Mouse (Mus musculus): ENCODE data around the gene Syce2. TPM values are rescaled to one million over a fixed set of nuclear protein-coding genes. Genes with fewer than 3 reads are reported as not detected.

Syce2 gene
- total RNA-seq, 2 experiments from 2014 or later: 2.1 to 2.6 TPM

DNA sequence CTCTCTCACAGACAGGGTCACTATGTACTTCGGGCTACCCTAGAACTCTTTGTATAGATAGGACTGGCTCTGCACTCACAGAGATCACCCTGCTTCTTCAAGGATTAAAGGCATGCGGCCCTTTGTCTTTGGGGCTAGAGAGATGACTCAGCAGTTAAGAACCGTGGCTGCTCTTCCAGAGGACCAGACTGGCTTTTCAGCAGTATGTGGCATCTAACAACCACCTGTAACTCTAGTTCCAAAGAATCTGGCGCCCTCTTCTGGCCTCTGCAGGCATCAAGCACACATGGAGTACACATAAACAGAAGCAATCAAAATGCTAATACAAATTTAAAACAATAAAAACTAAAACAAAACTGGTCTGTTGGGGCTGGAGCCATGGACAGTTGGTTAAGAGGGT, 42.0 kb downstream of the Syce2 start:
- intact Hi-C loops (cut with DNase I; ENCODE audit: low total_unique reads): no loop called here
- DNase-seq: no peak

- intact Hi-C loops (cut with DNase I; ENCODE audit: low total_unique reads): no loop called here
- DNase-seq: no peak
These were observed 43.4 kb downstream of the Syce2 start for GRCm38 (mm10) chr8:84915269-84915668.

DNA sequence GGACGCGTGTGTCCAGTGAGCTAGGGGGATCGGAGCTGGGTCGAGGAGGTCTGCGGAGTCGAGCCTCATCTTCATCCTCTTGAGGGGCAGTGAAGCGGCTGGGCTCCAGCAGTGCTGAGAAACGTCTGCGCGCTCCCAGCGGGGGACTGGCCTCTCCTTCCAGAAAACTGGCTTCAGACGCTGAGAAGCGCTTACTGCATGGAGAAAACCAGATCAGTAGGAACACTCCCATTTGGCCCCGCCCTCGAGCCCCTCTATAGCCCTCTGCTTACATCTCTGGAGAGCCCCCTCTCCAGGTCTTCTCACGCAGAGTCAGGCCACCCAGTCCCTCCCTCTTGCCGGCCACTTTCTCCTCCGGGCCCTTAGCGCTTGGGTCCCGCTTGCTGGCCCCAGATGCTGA, 45.9 kb downstream of the Syce2 start:
- DNase-seq: no peak
- intact Hi-C loops (cut with DNase I; ENCODE audit: low total_unique reads): no loop called here

DNA sequence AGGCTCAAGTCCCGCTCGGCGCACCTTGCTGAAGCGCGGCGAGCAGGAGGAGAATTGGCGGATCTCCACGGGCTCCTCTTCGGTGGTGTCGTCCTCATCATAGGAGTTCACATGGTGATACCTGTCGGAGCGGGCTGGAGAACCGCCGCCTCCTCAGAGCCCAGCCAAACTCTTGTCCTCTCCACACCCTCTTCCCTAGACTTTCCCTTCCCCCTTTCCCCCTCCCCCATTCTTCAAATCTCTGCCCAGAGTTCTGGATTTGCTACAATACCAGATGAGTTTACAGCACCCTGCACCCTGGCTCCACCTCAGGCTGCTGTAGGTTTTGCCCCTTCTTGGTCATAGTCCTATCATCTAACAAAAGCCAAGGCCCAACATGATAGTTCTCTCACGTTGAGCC, 46.7 kb downstream of the Syce2 start:
- intact Hi-C loops (cut with DNase I; ENCODE audit: low total_unique reads): no loop called here

GRCm38 (mm10) chr8:84921596-84921995, 49.7 kb downstream of the Syce2 start:
- intact Hi-C loops (cut with DNase I; ENCODE audit: low total_unique reads): no loop called here
- DNase-seq: no peak

More for the DNA sequence above, 46.7 kb downstream of the Syce2 start:
- no peak for DNase-seq

- no peak for DNase-seq
- intact Hi-C loops (cut with DNase I; ENCODE audit: low total_unique reads): loop anchor here (5.0 kb wide), 1 partner anchor 72 kb away; no protein-coding TSS in a partner anchor
These were observed 53.6 kb downstream of the Syce2 start for GRCm38 (mm10) chr8:84925557-84925956.

DNA sequence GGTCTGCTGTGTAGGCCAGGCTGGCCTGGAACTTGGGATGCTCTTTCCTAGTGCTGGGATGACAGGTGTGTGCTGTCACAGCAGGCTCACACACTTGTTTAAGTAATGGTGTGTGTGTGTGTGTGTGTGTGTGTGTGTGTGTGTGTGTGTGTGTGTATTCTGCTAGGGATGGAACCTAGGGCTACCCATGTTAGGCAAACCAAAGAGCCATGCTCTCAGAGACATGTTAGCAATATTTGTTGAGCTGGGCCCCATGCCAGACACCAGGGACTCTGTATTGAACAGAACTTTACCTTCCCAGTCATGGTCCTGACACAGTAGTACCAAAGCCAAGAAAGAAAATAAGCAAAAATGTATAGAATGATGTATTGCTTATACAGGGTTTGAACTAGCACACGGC, 55.6 kb downstream of the Syce2 start:
- DNase-seq: no peak
- intact Hi-C loops (cut with DNase I; ENCODE audit: low total_unique reads): loop anchor here (5.0 kb wide), 1 partner anchor 70 kb away; no protein-coding TSS in a partner anchor

DNA sequence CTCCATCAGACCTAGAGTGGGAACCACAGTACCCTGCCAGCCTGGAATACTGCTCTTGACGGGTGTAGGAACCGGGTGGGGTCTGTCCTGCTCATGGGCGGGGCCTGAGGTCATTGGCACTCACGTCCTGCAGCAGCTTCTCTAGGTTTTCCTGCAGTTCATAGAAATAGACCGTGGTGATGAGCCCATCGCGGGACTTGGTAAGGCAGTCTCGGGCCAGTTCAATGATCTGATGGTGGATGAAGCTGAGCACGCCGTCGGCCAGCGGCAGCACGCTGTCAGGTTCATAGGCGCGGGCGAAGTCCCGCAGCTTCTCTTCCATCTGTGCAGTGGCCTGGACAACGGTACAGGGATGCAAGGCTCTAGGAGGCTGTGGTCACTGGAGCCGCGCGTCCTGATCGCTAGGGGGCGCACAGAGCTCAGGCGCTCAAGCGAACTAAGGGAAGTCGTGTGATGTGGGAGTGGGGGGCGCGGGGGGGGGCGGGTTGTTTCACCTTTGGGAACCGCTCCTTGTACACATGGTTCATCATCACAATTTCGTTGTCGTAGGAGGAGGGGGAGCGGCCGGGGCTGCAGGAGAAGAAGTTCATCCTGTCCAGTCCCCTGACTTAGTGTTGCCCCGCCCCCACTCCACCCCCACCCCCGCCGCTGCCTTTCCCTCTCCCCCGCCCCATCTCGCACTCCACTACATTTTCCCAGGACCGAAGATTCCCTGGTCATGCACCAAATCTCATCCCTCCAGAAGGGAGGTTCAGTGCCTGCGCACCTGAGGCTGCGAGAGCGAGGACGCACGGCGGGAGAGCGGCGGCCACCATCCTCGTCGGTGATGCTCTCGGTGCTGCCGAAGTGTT, 56.8 kb downstream of the Syce2 start:
- intact Hi-C loops (cut with DNase I; ENCODE audit: low total_unique reads): loop anchor here (5.0 kb wide), 1 partner anchor 69 kb away; no protein-coding TSS in a partner anchor
- DNase-seq: peak; percentile 64

DNA sequence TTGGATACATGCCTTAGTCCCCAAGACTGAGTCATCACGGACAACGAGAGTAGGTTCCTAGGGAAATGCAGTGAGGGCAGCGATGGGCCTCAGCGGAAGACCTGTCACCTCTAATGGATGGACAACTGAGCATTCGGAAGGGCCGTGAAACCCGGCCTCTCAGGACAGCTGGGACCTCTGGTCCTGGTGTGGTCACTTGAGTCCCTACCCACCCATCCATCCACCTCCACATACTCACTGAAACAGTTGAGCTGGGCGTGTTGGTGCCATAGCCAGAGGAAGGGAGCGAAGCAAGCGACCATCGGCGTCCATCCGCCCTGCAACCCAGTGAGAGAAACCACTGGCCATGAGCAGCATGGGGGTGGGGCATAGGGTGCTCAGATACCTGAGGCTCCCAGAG, 58.7 kb downstream of the Syce2 start:
- DNase-seq: no peak
- intact Hi-C loops (cut with DNase I; ENCODE audit: low total_unique reads): no loop called here

DNA sequence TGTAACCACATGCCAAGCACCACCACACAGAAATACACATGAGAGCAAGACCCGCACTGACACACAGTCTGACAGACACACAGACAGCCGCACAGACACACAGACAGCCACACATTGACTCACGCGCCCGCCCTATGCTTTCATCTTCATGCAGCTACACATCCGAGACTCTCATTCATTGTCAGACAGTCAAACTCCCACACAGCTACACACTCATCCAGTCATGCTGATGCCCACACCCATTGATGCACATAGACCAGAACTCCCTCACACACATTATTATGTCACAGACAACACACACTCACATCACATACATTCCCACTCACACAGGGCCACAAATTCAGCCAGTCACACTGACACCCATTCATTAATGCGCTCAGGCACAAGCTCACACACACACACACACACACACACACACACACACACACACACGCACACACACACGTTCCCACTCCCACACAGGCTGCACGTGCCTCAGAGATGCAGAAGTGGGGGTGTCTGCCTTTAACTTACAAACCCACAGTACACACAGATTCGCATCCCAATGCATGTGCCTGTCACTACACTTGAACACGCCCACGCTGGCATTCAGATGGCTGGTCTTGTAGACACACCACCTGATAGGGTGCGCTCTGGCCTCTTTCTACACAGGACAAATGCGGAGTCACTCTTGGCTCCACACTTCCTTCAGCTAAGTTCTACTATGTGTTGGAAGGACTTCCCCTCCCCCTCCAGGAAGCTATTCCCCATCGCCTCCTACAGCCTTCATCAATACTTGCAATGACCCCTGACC, 62.1 kb downstream of the Syce2 start:
- DNase-seq: no peak
- intact Hi-C loops (cut with DNase I; ENCODE audit: low total_unique reads): no loop called here

GRCm38 (mm10) chr8:84934860-84935259, 62.9 kb downstream of the Syce2 start:
- intact Hi-C loops (cut with DNase I; ENCODE audit: low total_unique reads): no loop called here
- DNase-seq: no peak

- intact Hi-C loops (cut with DNase I; ENCODE audit: low total_unique reads): no loop called here
- DNase-seq: no peak
These were observed 63.6 kb downstream of the Syce2 start for GRCm38 (mm10) chr8:84935489-84935888.

GRCm38 (mm10) chr8:84936041-84936961, 64.4 kb downstream of the Syce2 start:
- no peak for DNase-seq
- intact Hi-C loops (cut with DNase I; ENCODE audit: low total_unique reads): no loop called here

DNA sequence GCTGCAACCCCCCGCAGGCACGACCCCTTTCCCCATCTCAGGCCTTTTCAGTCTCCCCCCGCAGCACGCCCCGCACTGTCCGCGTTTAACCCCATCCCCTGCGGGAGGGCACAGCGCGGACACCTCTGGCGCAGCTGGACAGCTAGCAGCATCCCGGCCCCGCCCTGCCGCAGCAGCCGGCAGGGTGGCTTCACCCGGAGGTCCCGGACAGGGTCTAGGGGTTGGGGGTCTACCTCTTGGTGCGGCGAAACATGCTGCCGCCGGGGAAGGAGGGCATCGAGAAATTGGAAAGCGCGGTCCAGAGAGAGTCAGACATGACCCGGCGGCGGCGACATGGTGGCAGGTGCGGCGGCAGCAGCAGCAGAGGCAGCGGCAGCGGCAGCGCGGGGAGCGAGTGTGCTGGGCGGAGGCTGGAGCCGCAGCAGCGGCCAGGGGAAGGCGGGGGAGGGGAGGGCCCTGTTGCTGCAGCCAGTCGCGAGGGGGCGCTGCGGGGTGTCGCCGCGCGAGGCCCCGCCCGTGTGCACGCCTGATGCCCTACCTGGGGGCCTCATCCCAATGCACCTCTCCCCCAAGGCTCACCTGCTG, 65.1 kb downstream of the Syce2 start, which contains the start of gene Mast1:
TSS of gene Mast1 (minus strand) at position 398 of the 585 bp plus-strand sequence.
- peak; percentile 61 for DNase-seq
- intact Hi-C loops (cut with DNase I; ENCODE audit: low total_unique reads): no loop called here

Small RNA genes lying within 50 kb of the gene (microRNA-seq; reads per million reads assigned to microRNA genes)
- 0 reads per million in 2 experiments for gene Gm24197
- 0.32 to 1.5 reads per million in 2 experiments for gene Mir7069

Other genes with a start within 250 kb of the Syce2 start
- gene Ier2, start 209.3 kb upstream of the Syce2 start, total RNA-seq (2021): 10 to 100 TPM; 10.5 to 10.8 TPM
- gene Trmt1, start 185.8 kb upstream of the Syce2 start, total RNA-seq (2021): 10 to 100 TPM; 26.0 to 36.2 TPM
- 10 to 100 TPM; 25.7 to 33.6 TPM for gene Nacc1, start 184.2 kb upstream of the Syce2 start, total RNA-seq (2021)
- gene Lyl1, start 170.7 kb upstream of the Syce2 start, total RNA-seq (2021): 1 to 10 TPM; 2.7 to 2.9 TPM
- 1 to 10 TPM in 1 of 2 experiments, under 1 TPM in 1; 0.66 to 1.1 TPM for gene G430095P16Rik, start 149.1 kb upstream of the Syce2 start, total RNA-seq (2021)
- gene Nfix, start 71.8 kb upstream of the Syce2 start, total RNA-seq (2021): 100 to 1,000 TPM; 531 to 566 TPM
- gene Dand5, start 49.3 kb upstream of the Syce2 start, total RNA-seq (2021): 1 to 10 TPM; 6.0 to 7.2 TPM
- 10 to 100 TPM; 28.4 to 28.8 TPM for gene Gadd45gip1, start 40.6 kb upstream of the Syce2 start, total RNA-seq (2021)
- 100 to 1,000 TPM; 122 to 124 TPM for gene Rad23a, start 31.4 kb upstream of the Syce2 start, total RNA-seq (2021)
- gene Calr, start 25.2 kb upstream of the Syce2 start, total RNA-seq (2021): 100 to 1,000 TPM; 197 to 229 TPM
- gene Farsa, start 15.1 kb upstream of the Syce2 start, total RNA-seq (2021): 10 to 100 TPM; 24.8 to 25.5 TPM
- gene Gcdh, start 21.8 kb downstream of the Syce2 start, total RNA-seq (2021): 10 to 100 TPM; 23.3 to 30.0 TPM
- under 1 TPM in 1 of 2 experiments, not detected in 1; 0.23 TPM for gene Klf1, start 29.8 kb downstream of the Syce2 start, total RNA-seq (2021)
- 1 to 10 TPM; 5.7 to 6.9 TPM for gene Dnase2a, start 36.4 kb downstream of the Syce2 start, total RNA-seq (2021)
- under 1 TPM in 1 of 2 experiments, not detected in 1; 0.07 TPM for gene Mast1, start 65.2 kb downstream of the Syce2 start, total RNA-seq (2021)
- gene Rtbdn, start 74.9 kb downstream of the Syce2 start, total RNA-seq (2021): not detected
- not detected for gene Gm49661, start 97.3 kb downstream of the Syce2 start, total RNA-seq (2021)
- 100 to 1,000 TPM; 224 to 248 TPM for gene Prdx2, start 97.5 kb downstream of the Syce2 start, total RNA-seq (2021)
- 10 to 100 TPM; 22.6 to 28.4 TPM for gene Rnaseh2a, start 97.7 kb downstream of the Syce2 start, total RNA-seq (2021)
- 1 to 10 TPM; 6.2 to 6.3 TPM for gene Junb, start 106.6 kb downstream of the Syce2 start, total RNA-seq (2021)
- gene Hook2, start 118.5 kb downstream of the Syce2 start, total RNA-seq (2021): 1 to 10 TPM; 1.4 to 1.5 TPM
- not detected for gene Best2, start 142.4 kb downstream of the Syce2 start, total RNA-seq (2021)
- gene Asna1, start 153.2 kb downstream of the Syce2 start, total RNA-seq (2021): 10 to 100 TPM; 44.3 to 44.9 TPM
- gene Trir, start 154.7 kb downstream of the Syce2 start, total RNA-seq (2021): 10 to 100 TPM; 77.5 to 92.1 TPM
- gene Tnpo2, start 164.8 kb downstream of the Syce2 start, total RNA-seq (2021): 10 to 100 TPM; 24.6 to 27.9 TPM
- 1 to 10 TPM; 3.6 to 4.7 TPM for gene Fbxw9, start 187.9 kb downstream of the Syce2 start, total RNA-seq (2021)
- not detected for gene Gm5741, start 195.9 kb downstream of the Syce2 start, total RNA-seq (2021)
- gene Dhps, start 199.6 kb downstream of the Syce2 start, total RNA-seq (2021): 10 to 100 TPM; 18.2 to 20.2 TPM
- 10 to 100 TPM; 45.3 to 46.2 TPM for gene Wdr83os, start 208.6 kb downstream of the Syce2 start, total RNA-seq (2021)
- gene Wdr83, start 209.2 kb downstream of the Syce2 start, total RNA-seq (2021): 10 to 100 TPM; 13.2 to 15.1 TPM
- 10 to 100 TPM; 13.6 to 14.0 TPM for gene Man2b1, start 211.2 kb downstream of the Syce2 start, total RNA-seq (2021)

All from gastrocnemius, postnatal 14 days (tissue).